Comparison of ENCODE assay signal across 8 mouse cellular contexts in genomic region chr19:55253570-55254441, GRCm38 (mm10). TPM values are rescaled to one million over a fixed set of nuclear protein-coding genes. Genes with fewer than 3 reads are reported as not detected.
DNase-seq lines count a peak whose midpoint lies in the region; ATAC-seq and TF ChIP-seq lines count a peak whose summit lies in the region.

No protein-coding gene starts in this region.

- 0% methylated on average over 32 of the region's 32 CpGs for WGBS in heart, embryonic 13.5 days
- WGBS in kidney, postnatal 0 days = under 1% methylated on average over 32 of the region's 32 CpGs
- WGBS in liver, embryonic 13.5 days (ENCODE audit: insufficient replicate concordance) = under 1% methylated on average over 32 of the region's 32 CpGs

- H3K4me1 ChIP-seq in heart, embryonic 13.5 days = peaks cover 21% of the 10 kb centered on the region
- H3K4me1 ChIP-seq in kidney, postnatal 0 days (replicated peaks; ENCODE audit: insufficient read depth, low read length) = peaks cover 3% of the 10 kb centered on the region; the same call in 1 of the 2 replicates
- peaks cover 79% of the 10 kb centered on the region for H3K4me1 ChIP-seq in liver, embryonic 13.5 days (replicated peaks)

- peak; percentile 70 for DNase-seq in CD4-positive, CD25-positive, alpha-beta regulatory T cell, adult 2 months (ENCODE audit: low read depth, low spot score)
- peak; percentile 82 for DNase-seq in brain, adult 2 months (ENCODE audit: low read depth, low spot score)
- DNase-seq in kidney, postnatal 0 days (ENCODE audit: low spot score) = peak; percentile 89
- peak; percentile 60 for DNase-seq in liver, embryonic 13.5 days
- peak; percentile 77 for DNase-seq in naive thymus-derived CD4-positive, alpha-beta T cell, adult 2 months (ENCODE audit: low read depth)
- DNase-seq in spleen, postnatal 4 days (ENCODE audit: low spot score in 2 of 2) = peak; percentile 59 to 82

- H3K4me2 ChIP-seq in heart, embryonic 13.5 days = peak overlapping the region; percentile 91
- H3K4me2 ChIP-seq in kidney, postnatal 0 days (ENCODE audit: low read length) = peak overlapping the region; percentile 88
- peak overlapping the region; percentile 84 for H3K4me2 ChIP-seq in liver, embryonic 13.5 days

- H3K27ac ChIP-seq in heart, embryonic 13.5 days (replicated peaks) = peak overlapping the region; percentile 90
- H3K27ac ChIP-seq in kidney, postnatal 0 days = peak overlapping the region; percentile 91
- peak overlapping the region; percentile 92 for H3K27ac ChIP-seq in liver, embryonic 13.5 days

- TF ChIP-seq CTCF in kidney, postnatal 0 days (IDR thresholded peaks at IDR 0.05; ENCODE audit: low read depth) = no peak

- no peaks in the 10 kb centered on the region for H3K9me3 ChIP-seq in heart, embryonic 13.5 days
- H3K9me3 ChIP-seq in kidney, postnatal 0 days (replicated peaks; ENCODE audit: low read length) = no peaks in the 10 kb centered on the region
- no peaks in the 10 kb centered on the region for H3K9me3 ChIP-seq in liver, embryonic 13.5 days (replicated peaks)

- no peaks in the 10 kb centered on the region for H3K27me3 ChIP-seq in heart, embryonic 13.5 days (replicated peaks)
- H3K27me3 ChIP-seq in kidney, postnatal 0 days (ENCODE audit: insufficient read depth, low read length) = no peaks in the 10 kb centered on the region
- H3K27me3 ChIP-seq in liver, embryonic 13.5 days = no peaks in the 10 kb centered on the region

- no peaks in the 10 kb centered on the region for H3K36me3 ChIP-seq in heart, embryonic 13.5 days
- H3K36me3 ChIP-seq in kidney, postnatal 0 days (ENCODE audit: insufficient read depth, low read length) = no peaks in the 10 kb centered on the region
- H3K36me3 ChIP-seq in liver, embryonic 13.5 days = peaks cover 8% of the 10 kb centered on the region; the same call in 1 of the 2 replicates

- H3K9ac ChIP-seq in heart, embryonic 13.5 days = peak overlapping the region; percentile 90
- H3K9ac ChIP-seq in kidney, postnatal 0 days (ENCODE audit: low read depth, low read length) = peak overlapping the region; percentile 80
- H3K9ac ChIP-seq in liver, embryonic 13.5 days = peak overlapping the region; percentile 90

- peak; percentile 80 for ATAC-seq in erythroblast, adult 5-6 weeks (replicated peaks; ENCODE audit: low FRiP score, poor library complexity, severe bottlenecking)
- peak; percentile 24; the same call in 1 of the 2 replicates for ATAC-seq in heart, embryonic 13.5 days (ENCODE audit: extremely low read depth, insufficient number of reproducible peaks, low FRiP score, low TSS enrichment)
- peak; percentile 73 for ATAC-seq in kidney, postnatal 0 days (replicated peaks; ENCODE audit: low FRiP score, low read depth)
- peak; percentile 73 for ATAC-seq in liver, embryonic 13.5 days (ENCODE audit: low read depth)

- H3K4me3 ChIP-seq in heart, embryonic 13.5 days = peak overlapping the region; percentile 77
- peak overlapping the region; percentile 60 for H3K4me3 ChIP-seq in kidney, postnatal 0 days (replicated peaks; ENCODE audit: low read depth, low read length)
- H3K4me3 ChIP-seq in liver, embryonic 13.5 days (replicated peaks) = peak overlapping the region; percentile 76

RNA-seq across cellular contexts. Expression of gene Acsl5, which starts 2.1 kb away (rescaled TPM):
- total RNA-seq in erythroblast, adult 5-6 weeks (2015; ENCODE audit: low replicate concordance) = 39.6 and 74.4 TPM in 2 replicates
- total RNA-seq in erythroblast, adult 5-6 weeks (2017; ENCODE audit: low replicate concordance) = 27.5 and 31.5 TPM in 2 replicates
- 32.9 and 36.8 TPM in 2 replicates for polyA plus RNA-seq in heart, embryonic 13.5 days (2015; fragmentation: Nextera tagmentation; extraction: Ambion mirVana)
- polyA plus RNA-seq in kidney, postnatal 0 days (2015; fragmentation: Nextera tagmentation; extraction: Ambion mirVana) = 60.6 and 64.8 TPM in 2 replicates
- polyA plus RNA-seq in liver, embryonic 13.5 days (2015; fragmentation: Nextera tagmentation; extraction: Ambion mirVana) = 116 and 134 TPM in 2 replicates

RNA-seq across cellular contexts. Expression of gene Gucy2g, which starts 12.8 kb away (rescaled TPM):
- total RNA-seq in erythroblast, adult 5-6 weeks (2015; ENCODE audit: low replicate concordance) = 0.58 TPM in 1 of 2 replicates, not detected in the other
- not detected in 2 replicates for total RNA-seq in erythroblast, adult 5-6 weeks (2017; ENCODE audit: low replicate concordance)
- not detected in 2 replicates for polyA plus RNA-seq in heart, embryonic 13.5 days (2015; fragmentation: Nextera tagmentation; extraction: Ambion mirVana)
- polyA plus RNA-seq in kidney, postnatal 0 days (2015; fragmentation: Nextera tagmentation; extraction: Ambion mirVana) = 0.34 and 0.36 TPM in 2 replicates
- polyA plus RNA-seq in liver, embryonic 13.5 days (2015; fragmentation: Nextera tagmentation; extraction: Ambion mirVana) = not detected in 2 replicates

Comparison
In these comparisons a context has a peak if more than half of its experiments do, and no peak if none do; other contexts are left out.
1. Peak in every context shown above with its lines: DNase-seq, ATAC-seq, H3K4me3 ChIP-seq and H3K27ac ChIP-seq.
2. ATAC-seq: peak in every context shown above with its lines; median percentile 80 in erythroblast, adult 5-6 weeks; 73 in kidney, postnatal 0 days; 73 in liver, embryonic 13.5 days; 24 in heart, embryonic 13.5 days.